Mouse (Mus musculus) testis, adult 10 weeks (tissue): Measurements from ENCODE around the gene Mok. TPM values are rescaled to one million over a fixed set of nuclear protein-coding genes. Genes with fewer than 3 reads are reported as not detected.

ENCODE experiments used
- polyA plus RNA-seq: library from polyadenylated mRNA; stranded (reverse); fragments of 350-450 nt; fragmentation: Illumina TruSeq; extraction: RNeasy Lipid Tissue Mini Kit (QIAGEN cat#74804); gene quantifications from one replicate; pipeline ENCODE4 v1.2.3, GENCODE M21; 2014; ENCODE audit warnings: low read depth, low replicate concordance

Gene Mok
- 88.5 TPM for polyA plus RNA-seq

DNA sequence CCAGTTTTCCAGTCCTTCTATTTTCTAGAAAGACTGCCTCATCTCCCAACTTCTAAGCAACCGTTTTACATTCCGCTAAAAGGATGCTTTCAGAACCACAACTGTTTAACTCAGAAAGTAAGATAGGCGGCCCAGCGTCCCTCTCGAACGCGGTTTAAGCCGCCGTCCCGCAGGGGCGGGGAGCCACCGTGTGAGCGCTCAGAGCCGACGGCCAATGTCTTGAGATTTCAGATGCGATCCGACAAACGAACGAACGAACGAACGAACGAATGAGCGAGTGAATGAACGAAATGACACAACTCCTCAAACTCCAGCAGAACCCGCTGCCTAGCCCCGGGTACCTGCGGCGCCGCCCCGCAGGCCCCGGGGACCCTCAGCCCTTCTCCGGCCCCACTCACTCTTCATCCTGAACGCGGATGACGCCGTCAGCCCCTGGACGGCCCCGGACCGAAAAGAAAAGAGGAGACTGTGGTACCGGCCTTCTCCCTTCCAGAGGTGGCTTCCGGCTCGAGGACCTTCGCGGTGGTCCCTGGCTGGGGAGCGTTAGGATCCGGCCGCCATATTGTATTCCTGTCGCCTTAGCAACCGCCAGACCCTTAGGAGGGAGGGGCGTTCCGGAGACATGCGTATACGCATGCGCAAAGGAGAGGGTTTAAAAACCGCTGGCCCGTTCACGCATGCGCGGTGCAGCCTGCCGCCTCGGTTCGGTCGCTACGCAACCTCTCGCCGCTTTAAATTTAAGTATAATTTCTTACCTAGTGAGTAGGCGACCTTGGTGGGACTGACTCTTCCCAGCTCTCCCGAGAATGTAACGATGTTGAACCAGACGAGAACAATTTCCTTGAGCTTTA, at the start of gene Mok:
Gene Mok (minus strand): TSS at position 592 of the 851 bp plus-strand sequence.

DNA sequence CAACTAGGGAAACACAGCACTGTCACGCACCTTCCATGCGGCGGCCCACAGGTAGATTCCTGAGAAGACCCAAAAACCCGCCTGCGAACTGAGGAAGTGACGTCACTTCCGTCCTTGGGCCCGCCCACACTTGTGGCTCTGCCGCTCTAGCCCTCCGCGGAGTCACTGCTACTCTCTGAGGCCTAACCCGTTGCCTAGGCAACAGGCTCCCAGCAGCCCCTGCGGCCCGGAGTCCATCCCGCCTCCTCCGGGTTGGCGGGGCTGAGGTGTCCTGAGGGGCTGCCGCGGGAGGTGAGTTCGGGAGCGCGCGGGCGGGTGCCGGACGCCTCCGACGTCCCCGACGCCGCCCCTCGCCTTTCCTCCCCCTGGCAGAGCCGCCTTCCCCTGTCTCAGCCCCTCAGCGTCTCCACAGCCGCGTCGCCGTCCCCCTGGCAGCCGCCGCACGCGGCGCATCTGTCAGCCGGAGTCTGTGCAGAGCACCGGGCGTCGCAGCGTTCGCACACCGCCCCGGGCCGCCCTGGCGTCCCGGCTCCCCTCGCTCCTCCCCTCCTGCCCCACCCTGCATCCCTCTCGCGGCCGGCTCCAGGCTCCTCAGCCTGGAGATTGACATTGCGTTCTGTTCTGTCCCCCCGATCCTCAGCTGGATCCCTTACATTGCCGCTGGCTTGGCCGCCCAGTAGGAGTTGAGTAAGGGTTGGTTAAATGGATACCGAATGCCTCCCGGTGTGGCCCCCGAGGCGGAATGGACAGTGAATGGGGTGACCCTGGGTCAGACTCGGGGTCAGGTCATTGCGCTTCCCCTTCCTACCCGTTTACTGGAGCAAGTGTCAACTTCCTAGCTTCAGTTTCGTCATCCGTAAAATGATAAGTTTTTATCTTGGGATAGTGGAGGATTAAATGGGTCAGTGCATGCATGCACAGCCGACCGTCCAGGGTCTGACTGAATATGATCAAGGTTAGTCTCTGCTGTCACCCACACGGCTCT, 48.6 kb upstream of the Mok start, which contains the start of the genes Cinp and Tecpr2:
Gene Cinp (minus strand): TSS at position 110 of the 985 bp plus-strand sequence.
Gene Tecpr2 (plus strand): TSS at position 229 of the 985 bp plus-strand sequence.

GRCm38 (mm10) chr12:110850010-110850928, 9.5 kb upstream of the Mok start, which contains the start of gene Zfp839:
Gene Zfp839, plus strand, starts transcription at chr12:110850253.

Other genes starting within 250 kb of the Mok start
- 25.2 TPM for gene Dync1h1, start 239.5 kb downstream of the Mok start, polyA plus RNA-seq
- gene 1700001K19Rik, start 158.3 kb downstream of the Mok start, polyA plus RNA-seq = 22.5 TPM
- gene Hsp90aa1, start 138.2 kb downstream of the Mok start, polyA plus RNA-seq = 4,006 TPM
- gene Wdr20, start 103.0 kb downstream of the Mok start, polyA plus RNA-seq = 26.0 TPM
- gene Zfp839, start 9.3 kb upstream of the Mok start, polyA plus RNA-seq = 4.1 TPM
- 18.9 TPM for gene Cinp, start 48.2 kb upstream of the Mok start, polyA plus RNA-seq
- 3.0 TPM for gene Tecpr2, start 48.3 kb upstream of the Mok start, polyA plus RNA-seq
- 0.38 TPM for gene Ankrd9, start 138.1 kb upstream of the Mok start, polyA plus RNA-seq
- gene Rcor1, start 198.4 kb upstream of the Mok start, polyA plus RNA-seq = 24.1 TPM